Mouse (Mus musculus): ENCODE data around the gene Zfp58.

DNA sequence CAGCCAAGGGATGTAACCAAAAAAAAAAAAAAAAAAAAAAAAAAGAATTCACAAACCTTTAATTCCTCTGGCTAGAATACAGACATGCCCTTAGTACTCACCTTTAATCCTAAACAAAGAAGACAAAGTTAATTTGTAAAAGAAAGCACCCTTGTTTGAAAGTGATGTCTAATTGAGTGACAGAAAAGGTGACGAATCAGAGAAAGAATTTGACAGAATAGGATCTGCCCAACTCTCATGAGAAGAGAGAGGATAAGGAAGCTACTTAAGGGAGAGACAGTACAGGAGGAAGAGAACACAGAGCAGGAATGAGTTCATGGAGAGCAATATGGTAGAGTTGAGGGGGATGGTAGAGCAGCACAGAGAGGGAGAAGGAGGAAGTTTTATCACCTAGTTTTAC lies 4.7 kb downstream of the Zfp58 start:
- TF ChIP-seq CTCF (IDR thresholded peaks at IDR 0.05; ENCODE audit: low read depth, low read length) (no peak), POLR2A (IDR thresholded peaks at IDR 0.05; ENCODE audit: borderline replicate concordance, low read depth, low read length) (no peak)
